Mouse (Mus musculus) fibroblast of lung, adult 2 months (primary cell): Measurements from ENCODE around the gene 4930453N24Rik.

Source experiments
- DNase-seq: peaks from one replicate; pipeline ENCODE4 v3.0.0-alpha.2; 2011; ENCODE audit warnings: low read depth

4930453N24Rik gene

GRCm38 (mm10) chr16:64721542-64721941 lies 49.4 kb downstream of the 4930453N24Rik start:
- no peak for DNase-seq

DNA sequence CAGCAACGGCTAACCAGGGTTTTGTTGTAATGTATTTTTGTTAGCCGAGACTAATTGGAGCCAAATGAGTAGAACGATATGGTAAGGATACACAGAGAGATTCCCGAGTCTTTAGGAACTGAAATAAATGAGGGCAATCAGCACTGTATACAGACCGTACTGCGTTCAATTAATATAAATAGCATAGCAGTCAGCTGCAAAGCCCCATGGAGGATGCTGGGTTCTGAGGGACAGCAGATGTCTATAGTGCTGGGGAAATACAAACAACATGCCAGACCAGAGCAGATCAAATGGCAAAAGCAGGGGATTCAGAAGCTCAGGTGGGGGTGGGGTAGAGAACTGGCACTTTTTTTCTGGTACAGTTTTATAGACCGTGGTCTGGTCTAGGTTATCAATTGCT lies 51.9 kb downstream of the 4930453N24Rik start:
- no peak for DNase-seq

DNA sequence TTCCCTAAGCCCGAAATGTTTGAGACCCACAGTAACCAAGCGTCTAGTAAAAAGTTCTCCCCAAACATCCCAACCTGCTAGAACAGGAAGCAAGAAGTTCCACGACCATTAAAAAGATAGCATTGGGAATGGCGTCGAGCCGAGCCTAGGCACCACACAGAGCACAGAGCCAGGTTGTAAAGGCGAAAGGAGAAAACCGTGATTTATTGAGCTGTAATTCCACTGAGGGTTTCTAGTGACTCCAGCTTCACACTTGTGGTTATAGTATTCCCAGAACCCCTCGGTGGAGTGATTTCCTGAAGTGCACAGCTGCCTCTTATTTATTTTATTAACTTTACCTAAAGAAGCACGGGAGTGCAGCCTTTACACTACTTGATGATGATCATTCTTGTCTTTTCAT lies 53.1 kb downstream of the 4930453N24Rik start:
- DNase-seq: no peak

- DNase-seq: no peak
Observed at GRCm38 (mm10) chr16:64711816-64712215, 59.1 kb downstream of the 4930453N24Rik start.
